In genomic region chr2:74152534-74153246, GRCm38 (mm10) we compare ENCODE assay signal across 12 mouse cellular contexts.
DNase-seq lines count a peak whose midpoint lies in the region; ATAC-seq and TF ChIP-seq lines count a peak whose summit lies in the region.
"Had no signal": no experiment of that assay in that cellular context is flagged by ENCODE, and none has a peak within 500 bp of the region (broad histone marks: within the 10 kb centered on the region; RNA-seq: fewer than 3 reads in every experiment).

No protein-coding gene starts in this region.

- WGBS in forebrain, postnatal 0 days = 13% methylated on average over 8 of the region's 8 CpGs
- 19% methylated on average over 8 of the region's 8 CpGs for WGBS in midbrain, embryonic 13.5 days
- 66% methylated on average over 8 of the region's 8 CpGs for WGBS in thymus, adult 2 months

- TF ChIP-seq POLR2A in cortical plate, adult 2 months (IDR thresholded peaks at IDR 0.05; ENCODE audit: extremely low read depth, insufficient read depth, low read length) = no peak
- TF ChIP-seq POLR2A in thymus, adult 2 months (IDR thresholded peaks at IDR 0.05; ENCODE audit: control insufficient read depth, extremely low read depth, insufficient read depth, low read length, poor library complexity) = no peak

- ATAC-seq in frontal cortex, adult (ENCODE audit: low TSS enrichment) = peak; percentile 28
- peak; percentile 90 for ATAC-seq in forebrain, postnatal 0 days
- ATAC-seq in midbrain, embryonic 13.5 days = peak; percentile 94

- no peaks in the 10 kb centered on the region for H3K9me3 ChIP-seq in forebrain, postnatal 0 days (ENCODE audit: low read length)
- no peaks in the 10 kb centered on the region for H3K9me3 ChIP-seq in midbrain, embryonic 13.5 days

- H3K4me2 ChIP-seq in forebrain, postnatal 0 days (ENCODE audit: low read depth) = peak overlapping the region; percentile 19; the same call in 1 of the 2 replicates
- peak overlapping the region; percentile 23; the same call in 1 of the 2 replicates for H3K4me2 ChIP-seq in midbrain, embryonic 13.5 days (replicated peaks)

- no peak for DNase-seq in frontal cortex, postnatal 14 days (ENCODE audit: low spot score in 2 of 2)
- peak; percentile 56 for DNase-seq in forebrain, postnatal 0 days
- DNase-seq in spleen, postnatal 10 days (ENCODE audit: low spot score in 2 of 2) = no peak
- DNase-seq in kidney, postnatal 14 days = no peak
- no peak for DNase-seq in thymus, adult 2 months
- DNase-seq: cerebellum, postnatal 14 days; heart, adult 2 months; kidney, postnatal 4 days; lung, adult 18-20 months had no signal

- H3K36me3 ChIP-seq in forebrain, postnatal 0 days (ENCODE audit: insufficient read depth) = no peaks in the 10 kb centered on the region
- H3K36me3 ChIP-seq in midbrain, embryonic 13.5 days = no peaks in the 10 kb centered on the region
- H3K36me3 ChIP-seq in thymus, adult 2 months (ENCODE audit: control insufficient read depth, insufficient read depth, low read length) = no peaks in the 10 kb centered on the region

- H3K4me1 ChIP-seq in cortical plate, adult 2 months (ENCODE audit: control insufficient read depth, insufficient read depth, low read length) = peaks cover 4% of the 10 kb centered on the region
- H3K4me1 ChIP-seq in forebrain, postnatal 0 days (ENCODE audit: insufficient read depth) = peaks cover 12% of the 10 kb centered on the region
- H3K4me1 ChIP-seq in midbrain, embryonic 13.5 days (replicated peaks) = peaks cover 28% of the 10 kb centered on the region
- no peaks in the 10 kb centered on the region for H3K4me1 ChIP-seq in thymus, adult 2 months (replicated peaks; ENCODE audit: control insufficient read depth, insufficient read depth, low read length)

- 0 out of 2 replicates have a peak overlapping the region, but pooled peaks have one; percentile 28 for H3K27ac ChIP-seq in cortical plate, adult 2 months (ENCODE audit: insufficient read depth, low read length)
- H3K27ac ChIP-seq in forebrain, postnatal 0 days (ENCODE audit: low read depth, low read length) = peak overlapping the region; percentile 62
- peak overlapping the region; percentile 72 for H3K27ac ChIP-seq in midbrain, embryonic 13.5 days
- no peak overlapping the region for H3K27ac ChIP-seq in thymus, adult 2 months (ENCODE audit: control insufficient read depth, insufficient read depth, low read length)
- H3K27ac ChIP-seq: heart, adult 2 months had no signal

- no peak for TF ChIP-seq CTCF in cortical plate, adult 2 months (IDR thresholded peaks at IDR 0.05; ENCODE audit: extremely low read depth, insufficient read depth, low read length)
- no peak for TF ChIP-seq CTCF in forebrain, postnatal 0 days (IDR thresholded peaks at IDR 0.05; ENCODE audit: low read depth)
- TF ChIP-seq CTCF in thymus, adult 2 months (IDR thresholded peaks at IDR 0.05; ENCODE audit: borderline replicate concordance, control insufficient read depth, extremely low read depth, insufficient read depth, low read length, poor library complexity) = no peak

- H3K27me3 ChIP-seq in forebrain, postnatal 0 days (ENCODE audit: insufficient read depth, low read length) = no peaks in the 10 kb centered on the region
- H3K27me3 ChIP-seq in midbrain, embryonic 13.5 days = no peaks in the 10 kb centered on the region
- no peaks in the 10 kb centered on the region for H3K27me3 ChIP-seq in thymus, adult 2 months (ENCODE audit: control insufficient read depth, insufficient read depth, low read length)

- H3K9ac ChIP-seq in forebrain, postnatal 0 days = no peak overlapping the region; the same call in 1 of the 2 replicates
- no peak overlapping the region; the same call in 1 of the 2 replicates for H3K9ac ChIP-seq in midbrain, embryonic 13.5 days (replicated peaks)

- no peak overlapping the region for H3K4me3 ChIP-seq in cortical plate, adult 2 months (ENCODE audit: insufficient read depth, low read length)
- H3K4me3 ChIP-seq in forebrain, postnatal 0 days (ENCODE audit: low read depth, low read length) = no peak overlapping the region
- no peak overlapping the region for H3K4me3 ChIP-seq in midbrain, embryonic 13.5 days (replicated peaks)
- H3K4me3 ChIP-seq in thymus, adult 2 months (ENCODE audit: control insufficient read depth, insufficient read depth, low read length) = no peak overlapping the region
- H3K4me3 ChIP-seq: heart, adult 2 months had no signal

Comparison
In these comparisons a context has a peak if more than half of its experiments do, and no peak if none do; other contexts are left out.
1. ATAC-seq: peak in every context shown above with its lines; median percentile 94 in midbrain, embryonic 13.5 days; 90 in forebrain, postnatal 0 days; 28 in frontal cortex, adult.